12 mouse cellular contexts compared by ENCODE assay signal in the genomic region with DNA sequence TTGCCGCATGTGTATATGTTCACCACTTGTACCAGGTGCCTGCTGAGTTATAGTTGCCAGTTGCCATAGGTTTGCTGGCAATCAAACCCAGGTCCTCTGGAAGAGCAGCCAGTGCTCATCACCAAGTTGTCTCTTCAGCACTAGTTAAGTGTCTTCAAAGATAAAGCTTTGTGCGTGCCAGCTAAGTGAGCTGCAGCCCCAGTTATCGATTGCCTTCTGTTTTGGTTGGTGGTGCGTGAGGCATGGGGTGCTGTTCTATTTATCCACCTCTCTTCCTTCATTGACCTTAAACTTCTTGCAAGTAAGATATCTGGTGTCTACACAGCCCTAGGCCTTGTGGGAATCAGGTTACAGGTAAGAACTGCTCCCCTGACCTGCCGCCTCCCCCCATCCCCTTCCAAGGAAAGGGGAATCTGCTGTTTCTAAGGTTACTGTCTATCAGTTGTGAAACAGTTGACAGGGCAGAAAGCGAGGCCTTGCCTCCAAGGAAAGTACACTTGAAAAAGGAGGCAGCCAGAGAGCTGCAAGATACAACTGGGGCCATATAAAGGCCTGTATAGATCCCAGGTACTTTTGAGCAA.
DNase-seq lines count a peak whose midpoint lies in the region; ATAC-seq and TF ChIP-seq lines count a peak whose summit lies in the region.
"Had no signal": no experiment of that assay in that cellular context is flagged by ENCODE, and none has a peak within 500 bp of the region (broad histone marks: within the 10 kb centered on the region; RNA-seq: fewer than 3 reads in every experiment).

No protein-coding gene starts in this region.

- 46% methylated on average over 6 of the region's 6 CpGs for WGBS in kidney, embryonic 14.5 days
- WGBS in kidney, adult 2 months = 90% methylated on average over 6 of the region's 6 CpGs
- 97% methylated on average over 6 of the region's 6 CpGs for WGBS in macrophage (ENCODE audit: missing documents)

- H3K36me3 ChIP-seq in kidney, embryonic 14.5 days (ENCODE audit: control insufficient read depth, insufficient read depth, low read length) = no peaks in the 10 kb centered on the region
- H3K36me3 ChIP-seq in kidney, adult 2 months (ENCODE audit: control insufficient read depth, insufficient read depth, low read length) = no peaks in the 10 kb centered on the region
- H3K36me3 ChIP-seq in macrophage (ENCODE audit: inconsistent target) = no peaks in the 10 kb centered on the region
- H3K36me3 ChIP-seq: hindbrain, embryonic 15.5 days; limb, embryonic 10.5 days; midbrain, embryonic 10.5 days had no signal

- DNase-seq in kidney, adult 2 months = no peak
- peak; percentile 34 for DNase-seq in ES-CJ7 (ENCODE audit: low read depth, low spot score)
- no peak for DNase-seq in cerebellum, adult 8-10 months
- no peak for DNase-seq in lung, postnatal 10 days
- no peak for DNase-seq in layer of hippocampus, adult 11-12 months (ENCODE audit: low spot score)
- DNase-seq: heart, postnatal 14 days had no signal

- no peaks in the 10 kb centered on the region for H3K9me3 ChIP-seq in kidney, embryonic 14.5 days (ENCODE audit: control insufficient read depth, low read length)
- H3K9me3 ChIP-seq: hindbrain, embryonic 15.5 days; limb, embryonic 10.5 days; midbrain, embryonic 10.5 days had no signal

- no peak overlapping the region for H3K4me3 ChIP-seq in kidney, embryonic 14.5 days (ENCODE audit: low read length)
- no peak overlapping the region for H3K4me3 ChIP-seq in kidney, adult 2 months (ENCODE audit: insufficient read depth, low read depth, low read length)
- no peak overlapping the region for H3K4me3 ChIP-seq in embryonic fibroblast, embryonic 13.5 days (ENCODE audit: insufficient read depth, low read length)
- H3K4me3 ChIP-seq in macrophage (ENCODE audit: inconsistent target) = no peak overlapping the region
- H3K4me3 ChIP-seq: hindbrain, embryonic 15.5 days; limb, embryonic 10.5 days; midbrain, embryonic 10.5 days had no signal

- no peak overlapping the region for H3K4me2 ChIP-seq in kidney, embryonic 14.5 days (replicated peaks; ENCODE audit: low read depth, low read length)
- H3K4me2 ChIP-seq: hindbrain, embryonic 15.5 days had no signal

- peak overlapping the region; percentile 59; the same call in 1 of the 2 replicates for H3K27ac ChIP-seq in kidney, embryonic 14.5 days (ENCODE audit: low read depth, low read length)
- H3K27ac ChIP-seq in kidney, adult 2 months (ENCODE audit: insufficient read depth, low read depth, low read length) = no peak overlapping the region
- H3K27ac ChIP-seq in embryonic fibroblast, embryonic 13.5 days (ENCODE audit: insufficient read depth, low read length) = peak overlapping the region; percentile 1; the same call in 1 of the 2 replicates
- H3K27ac ChIP-seq in macrophage = peak overlapping the region; percentile 24
- H3K27ac ChIP-seq: hindbrain, embryonic 15.5 days; midbrain, embryonic 10.5 days had no signal

- H3K79me2 ChIP-seq in macrophage (ENCODE audit: inconsistent target) = peaks cover 94% of the 10 kb centered on the region

- no peak overlapping the region for H3K9ac ChIP-seq in kidney, embryonic 14.5 days (ENCODE audit: low read depth, low read length)
- H3K9ac ChIP-seq: hindbrain, embryonic 15.5 days had no signal

- TF ChIP-seq POLR2A in kidney, adult 2 months (IDR thresholded peaks at IDR 0.05; ENCODE audit: low read depth, low read length) = no peak
- no peak for TF ChIP-seq POLR2A in embryonic fibroblast, embryonic 13.5 days (IDR thresholded peaks at IDR 0.05; ENCODE audit: low read depth, low read length)

- H3K4me1 ChIP-seq in kidney, embryonic 14.5 days (ENCODE audit: control insufficient read depth, insufficient read depth, low read length) = peaks cover 20% of the 10 kb centered on the region
- H3K4me1 ChIP-seq in kidney, adult 2 months (ENCODE audit: control insufficient read depth, insufficient read depth, low read length) = peaks cover 11% of the 10 kb centered on the region
- peaks cover 17% of the 10 kb centered on the region for H3K4me1 ChIP-seq in embryonic fibroblast, embryonic 13.5 days (ENCODE audit: control insufficient read depth, insufficient read depth, low read length)

- TF ChIP-seq CTCF in kidney, adult 2 months (conservative IDR thresholded peaks at IDR 0.05; ENCODE audit: insufficient read depth, insufficient read length, low read depth, low read length) = no peak
- no peak for TF ChIP-seq CTCF in embryonic fibroblast, embryonic 13.5 days (IDR thresholded peaks at IDR 0.05; ENCODE audit: borderline replicate concordance, insufficient read depth, low read length)

- H3K27me3 ChIP-seq in kidney, embryonic 14.5 days (ENCODE audit: control insufficient read depth, insufficient read depth, low read length) = no peaks in the 10 kb centered on the region
- H3K27me3 ChIP-seq in kidney, adult 2 months (replicated peaks; ENCODE audit: control insufficient read depth, insufficient read depth, low read length) = no peaks in the 10 kb centered on the region
- H3K27me3 ChIP-seq: hindbrain, embryonic 15.5 days had no signal

- ATAC-seq in kidney, embryonic 14.5 days (ENCODE audit: low FRiP score, low TSS enrichment) = no peak
